Mouse (Mus musculus) ES-E14 (cell line): ENCODE data around the gene Bbs2. TPM values are rescaled to one million over a fixed set of nuclear protein-coding genes. Genes with fewer than 3 reads are reported as not detected.

Experiments
- DNase-seq: peaks from one replicate; pipeline ENCODE4 v3.0.0-alpha.2; 2013; ENCODE audit warnings: low read depth, low spot score
- H3K27ac ChIP-seq: 2 replicates; pipeline ENCODE4 v1.5.1; 2012; ENCODE audit warnings: low read depth, mild to moderate bottlenecking, low read length, moderate library complexity, mixed read lengths; ENCODE audit not compliant: poor library complexity, insufficient read depth, severe bottlenecking
- H3K36me3 ChIP-seq: 2 replicates; pipeline ENCODE4 v1.6.1; 2012; ENCODE audit warnings: mild to moderate bottlenecking, low read length, moderate library complexity, mixed read lengths; ENCODE audit not compliant: control insufficient read depth, poor library complexity, insufficient read depth, severe bottlenecking
- H3K4me1 ChIP-seq, 2 experiments: fragments of 150-350 bp in 1 of 2; sonication (generic) in 1 of 2; 2 replicates each; pipeline ENCODE4 v1.6.1; 2012; ENCODE audit warnings: low read length in 2 of 2, mild to moderate bottlenecking in 1 of 2, mixed read lengths in 1 of 2; ENCODE audit not compliant: control insufficient read depth in 2 of 2, insufficient read depth in 2 of 2, poor library complexity in 1 of 2
- H3K4me3 ChIP-seq, 2 experiments: fragments of 150-350 bp in 1 of 2; sonication (generic) in 1 of 2; 2 replicates each; pipeline ENCODE4 v1.5.1; 2012; ENCODE audit warnings: low read length in 2 of 2, low read depth in 1 of 2, mild to moderate bottlenecking in 1 of 2, mixed read lengths in 1 of 2; ENCODE audit not compliant: insufficient read depth in 1 of 2, poor library complexity in 1 of 2, severe bottlenecking in 1 of 2
- H3K9ac ChIP-seq: 2 replicates; pipeline ENCODE4 v1.6.1; 2012; ENCODE audit warnings: low read depth, mild to moderate bottlenecking, low read length, mixed read lengths; ENCODE audit not compliant: poor library complexity, insufficient read depth, severe bottlenecking
- H3K9me3 ChIP-seq: fragments of 150-350 bp; sonication (generic); 2 replicates; pipeline ENCODE4 v1.6.1; 2012; ENCODE audit warnings: low read depth, mild to moderate bottlenecking, low read length; ENCODE audit not compliant: control insufficient read depth, insufficient read depth
- CHD2 ChIP-seq: IDR thresholded peaks from 2 replicates; pipeline ENCODE4 v1.6.1; 2014; ENCODE audit warnings: mild to moderate bottlenecking, low read depth, low read length, inconsistent platforms
- HCFC1 ChIP-seq: IDR thresholded peaks from 2 replicates; pipeline ENCODE4 v1.6.1; 2012; ENCODE audit warnings: low read length, inconsistent platforms, borderline replicate concordance; ENCODE audit not compliant: insufficient read depth
- MAFK ChIP-seq: IDR thresholded peaks from 2 replicates; pipeline ENCODE4 v1.6.1; 2014; ENCODE audit warnings: mild to moderate bottlenecking, low read depth, low read length, inconsistent platforms; ENCODE audit not compliant: insufficient read depth
- ZC3H11A ChIP-seq: IDR thresholded peaks from 2 replicates; pipeline ENCODE4 v1.6.1; 2012; ENCODE audit warnings: low read depth, mild to moderate bottlenecking, inconsistent platforms, low read length, borderline replicate concordance
- ZNF384 ChIP-seq: IDR thresholded peaks from 2 replicates; pipeline ENCODE4 v1.6.1; 2012; ENCODE audit warnings: low read depth, low read length, inconsistent platforms
- in situ Hi-C, 2 experiments: fragments of 600-800 bp; cut with MboI; formaldehyde crosslinking; loops; one replicate each; pipeline ENCODE4 v1.15.1; 2025; ENCODE audit warnings: low sequenced_read_pairs in 2 of 2, inconsistent platforms in 1 of 2; ENCODE audit not compliant: unreplicated experiment in 2 of 2
- total RNA-seq: library from RNA; depleted of rRNA; stranded (reverse); fragments of 300-350 nt; gene quantifications from 2 replicates; pipeline ENCODE4 v1.2.3, GENCODE M21; 2012

Bbs2 gene
- total RNA-seq, 1 experiment = 26.0 TPM

- Histone ChIP-seq H3K4me3 (no peak overlapping the region), H3K9me3 (no peaks in the 10 kb centered on the region), H3K9ac (no peak overlapping the region), H3K4me1 (no peaks in the 10 kb centered on the region), H3K27ac (no peak overlapping the region), H3K36me3 (no peaks in the 10 kb centered on the region)
- in situ Hi-C loops = no loop called here
- no peak for DNase-seq
- no peak for TF ChIP-seq MAFK
- no peak for TF ChIP-seq HCFC1
- no peak for TF ChIP-seq ZC3H11A
- TF ChIP-seq CHD2 = no peak
- no peak for TF ChIP-seq ZNF384
Observed at GRCm38 (mm10) chr8:94109835-94110234, 11.1 kb upstream of the Bbs2 start.

GRCm38 (mm10) chr8:94109396-94109795 is 10.7 kb upstream of the Bbs2 start:
- H3K9me3 ChIP-seq = no peaks in the 10 kb centered on the region
- no peaks in the 10 kb centered on the region for H3K4me1 ChIP-seq
- in situ Hi-C loops = no loop called here
- no peak overlapping the region for H3K27ac ChIP-seq
- H3K36me3 ChIP-seq = no peaks in the 10 kb centered on the region
- DNase-seq = no peak
- no peak for TF ChIP-seq CHD2
- no peak for TF ChIP-seq ZNF384
- TF ChIP-seq MAFK = no peak
- no peak for TF ChIP-seq HCFC1
- TF ChIP-seq ZC3H11A = no peak
- no peak overlapping the region for H3K9ac ChIP-seq
- H3K4me3 ChIP-seq = no peak overlapping the region

DNA sequence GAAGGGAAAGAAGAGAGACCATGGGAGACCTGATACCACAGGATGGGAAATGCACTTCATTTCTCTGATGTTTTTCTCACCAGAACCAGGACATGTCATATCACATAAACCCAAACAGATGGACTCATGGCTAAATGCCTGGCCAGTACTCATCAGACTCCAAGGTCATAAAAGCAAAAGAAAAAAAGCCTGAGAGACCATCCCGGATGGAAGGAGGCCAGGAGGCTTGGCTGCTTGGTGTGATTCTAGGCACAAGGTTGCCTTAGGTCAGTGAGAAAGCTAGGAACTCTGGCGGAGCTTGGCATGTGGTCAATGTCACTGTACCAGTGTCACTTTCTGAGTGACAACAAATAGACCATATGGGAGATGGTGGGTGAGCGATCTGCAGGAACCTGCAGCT is 9.1 kb upstream of the Bbs2 start:
- in situ Hi-C loops = no loop called here
- no peak for TF ChIP-seq ZC3H11A
- no peak for TF ChIP-seq ZNF384
- TF ChIP-seq MAFK = no peak
- TF ChIP-seq CHD2 = no peak
- no peak for TF ChIP-seq HCFC1

DNA sequence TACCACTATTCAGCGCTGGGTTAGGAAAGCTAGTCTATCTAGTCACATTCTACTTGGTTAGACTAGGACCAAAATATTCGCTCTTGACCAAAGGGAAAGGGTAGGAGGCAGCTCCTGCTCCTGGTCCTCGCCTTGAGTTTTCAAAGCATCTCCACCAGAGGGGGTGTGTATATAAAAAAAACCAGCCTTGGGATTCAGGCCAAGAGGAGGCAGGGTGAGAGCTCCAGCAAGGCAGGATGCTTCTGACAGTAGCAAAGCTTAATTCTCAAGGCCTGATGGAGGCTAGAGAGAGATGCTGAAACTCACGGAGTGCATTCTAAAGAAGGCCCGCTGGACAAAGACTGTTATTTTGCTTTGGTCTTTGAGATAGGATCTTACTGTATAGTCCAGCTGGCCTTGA is 5.4 kb upstream of the Bbs2 start:
- H3K9ac ChIP-seq = no peak overlapping the region
- TF ChIP-seq ZNF384 = peak; percentile 64; the same call in 1 of the 2 replicates
- TF ChIP-seq ZC3H11A = no peak
- H3K4me3 ChIP-seq = no peak overlapping the region
- in situ Hi-C loops = no loop called here
- H3K36me3 ChIP-seq = no peaks in the 10 kb centered on the region
- H3K9me3 ChIP-seq = no peaks in the 10 kb centered on the region
- H3K27ac ChIP-seq = no peak overlapping the region
- DNase-seq = no peak
- no peaks in the 10 kb centered on the region; a peak in 1 of 4 replicates for H3K4me1 ChIP-seq

More for the DNA sequence above, 9.1 kb upstream of the Bbs2 start:
- DNase-seq = no peak
- H3K27ac ChIP-seq = no peak overlapping the region
- H3K4me1 ChIP-seq = no peaks in the 10 kb centered on the region
- H3K4me3 ChIP-seq = no peak overlapping the region
- no peaks in the 10 kb centered on the region for H3K9me3 ChIP-seq
- no peaks in the 10 kb centered on the region for H3K36me3 ChIP-seq
- H3K9ac ChIP-seq = no peak overlapping the region

DNA sequence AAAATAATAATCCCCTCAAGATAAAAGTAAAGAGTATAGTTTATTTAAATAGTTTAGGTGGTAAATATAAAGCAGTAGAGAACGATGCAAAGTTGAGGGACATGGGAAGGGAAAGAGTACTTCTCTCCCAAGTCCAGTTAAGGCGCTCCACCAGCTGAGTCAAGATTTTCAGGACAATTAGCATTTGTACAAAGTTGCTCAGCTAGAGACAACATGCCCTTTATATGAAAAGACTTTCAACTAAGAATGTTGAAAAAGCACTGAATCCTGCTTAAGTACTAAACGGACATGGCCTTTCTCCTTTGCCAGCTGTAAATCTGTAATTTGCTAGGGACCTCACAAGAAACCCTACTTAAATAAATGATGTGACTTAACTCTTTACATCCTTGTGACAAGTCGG is 268 bp upstream of the Bbs2 start:
- TF ChIP-seq ZNF384 (no peak), MAFK (no peak), ZC3H11A (no peak), HCFC1 (no peak), CHD2 (no peak)
- no peak for DNase-seq
- no peaks in the 10 kb centered on the region; a peak in 1 of 4 replicates for H3K4me1 ChIP-seq
- H3K4me3 ChIP-seq = peak overlapping the region in 1 of 2 experiments; percentile 47; a peak in 2 of 4 replicates
- no peak overlapping the region for H3K27ac ChIP-seq
- H3K36me3 ChIP-seq = no peaks in the 10 kb centered on the region
- H3K9ac ChIP-seq = peak overlapping the region; percentile 70; the same call in 1 of the 2 replicates
- in situ Hi-C loops = no loop called here
- no peaks in the 10 kb centered on the region for H3K9me3 ChIP-seq
